Mouse (Mus musculus) lung, adult 2 months (tissue): ENCODE results near the gene Gm27021. TPM values are rescaled to one million over a fixed set of nuclear protein-coding genes. Genes with fewer than 3 reads are reported as not detected.

Experiments
- DNase-seq: peaks from one replicate; pipeline ENCODE4 v3.0.0; 2022
- H3K4me1 ChIP-seq: fragments of 200-500 bp; 2 replicates; pipeline ENCODE4 v1.6.1; 2011; ENCODE audit warnings: low read length; ENCODE audit not compliant: control insufficient read depth, insufficient read depth
- H3K4me3 ChIP-seq: fragments of 200-500 bp; replicated peaks from 2 replicates; pipeline ENCODE3; 2011; ENCODE audit warnings: low read depth, mild to moderate bottlenecking, control low read depth, low read length; ENCODE audit errors: extremely low read depth
- CTCF ChIP-seq: fragments of 200-500 bp; IDR thresholded peaks from 2 replicates; pipeline ENCODE4 v1.5.1; 2011; ENCODE audit warnings: mild to moderate bottlenecking, low read length, control low read depth; ENCODE audit not compliant: insufficient read depth
- POLR2A ChIP-seq: fragments of 200-500 bp; IDR thresholded peaks from 2 replicates; pipeline ENCODE4 v1.6.1; 2011; ENCODE audit warnings: low read depth, mild to moderate bottlenecking, control low read depth, low read length, borderline replicate concordance; ENCODE audit errors: extremely low read depth
- WGBS: fragments of 180-500 bp; shearing (Covaris S2); methylation state at CpG from one replicate; pipeline ENCODE4 v1.1.7; 2018; 5-methylcytosine and 5-hydroxymethylcytosine counted together
- polyA plus RNA-seq: library from polyadenylated mRNA; depleted of rRNA; stranded (reverse); fragments of >200 nt; gene quantifications from 2 replicates; pipeline ENCODE4 v1.2.3, GENCODE M21; 2012

Gene Gm27021
- polyA plus RNA-seq, 1 experiment, result 0.92 TPM

- Histone ChIP-seq H3K4me3 (no peak overlapping the region), H3K4me1 (no peaks in the 10 kb centered on the region)
- no peak for DNase-seq
- no peak for TF ChIP-seq POLR2A
- TF ChIP-seq CTCF, result peak; percentile 31; the same call in 1 of the 2 replicates
- WGBS, result 89% methylated on average over 5 of the region's 5 CpGs
Measured at GRCm38 (mm10) chr8:120594571-120594970, 73.3 kb downstream of the Gm27021 start.

GRCm38 (mm10) chr8:120591587-120592292, 76.1 kb downstream of the Gm27021 start:
- DNase-seq, result no peak
- Histone ChIP-seq H3K4me3 (no peak overlapping the region), H3K4me1 (no peaks in the 10 kb centered on the region)
- no peak for TF ChIP-seq POLR2A
- no peak for TF ChIP-seq CTCF
- 40% methylated on average over 10 of the region's 10 CpGs for WGBS

- 50% methylated on average over 2 of the region's 2 CpGs for WGBS
- no peaks in the 10 kb centered on the region for H3K4me1 ChIP-seq
- DNase-seq, result no peak
- TF ChIP-seq POLR2A (no peak), CTCF (no peak)
- H3K4me3 ChIP-seq, result no peak overlapping the region
Measured at GRCm38 (mm10) chr8:120589921-120590320, 78.0 kb downstream of the Gm27021 start.

GRCm38 (mm10) chr8:120588908-120589771, 78.7 kb downstream of the Gm27021 start, which contains the start of gene Gins2:
Gene Gins2 (minus strand): TSS chr8:120589304.
- TF ChIP-seq POLR2A (peak; percentile 54; the same call in 1 of the 2 replicates), CTCF (no peak)
- peak; percentile 99 for DNase-seq
- no peaks in the 10 kb centered on the region for H3K4me1 ChIP-seq
- WGBS, result under 1% methylated on average over 67 of the region's 67 CpGs
- H3K4me3 ChIP-seq, result peak within 1 kb of the TSS; percentile 67

- WGBS, result 88% methylated on average over 10 of the region's 10 CpGs
- no peak for DNase-seq
- TF ChIP-seq POLR2A (no peak), CTCF (no peak)
- Histone ChIP-seq H3K4me3 (no peak overlapping the region), H3K4me1 (no peaks in the 10 kb centered on the region)
Measured at GRCm38 (mm10) chr8:120585521-120585920, 82.4 kb downstream of the Gm27021 start.

- Histone ChIP-seq H3K4me1 (no peaks in the 10 kb centered on the region), H3K4me3 (no peak overlapping the region)
- TF ChIP-seq POLR2A (no peak), CTCF (no peak)
- DNase-seq, result no peak
- 88% methylated on average over 8 of the region's 8 CpGs for WGBS
Measured at GRCm38 (mm10) chr8:120581811-120582210, 86.1 kb downstream of the Gm27021 start.

GRCm38 (mm10) chr8:120581329-120581728, 86.5 kb downstream of the Gm27021 start:
- WGBS, result 88% methylated on average over 12 of the region's 12 CpGs
- TF ChIP-seq CTCF, result no peak
- TF ChIP-seq POLR2A, result no peak
- Histone ChIP-seq H3K4me1 (no peaks in the 10 kb centered on the region), H3K4me3 (no peak overlapping the region)
- DNase-seq, result no peak

GRCm38 (mm10) chr8:120580336-120581000, 87.4 kb downstream of the Gm27021 start:
- H3K4me3 ChIP-seq, result no peak overlapping the region
- H3K4me1 ChIP-seq, result no peaks in the 10 kb centered on the region
- DNase-seq, result no peak
- 90% methylated on average over 8 of the region's 8 CpGs for WGBS
- TF ChIP-seq POLR2A (no peak), CTCF (no peak)

- no peak for DNase-seq
- WGBS, result 93% methylated on average over 17 of the region's 17 CpGs
- TF ChIP-seq CTCF, result no peak
- no peak for TF ChIP-seq POLR2A
Measured at GRCm38 (mm10) chr8:120577821-120578220, 90.1 kb downstream of the Gm27021 start.

More at GRCm38 (mm10) chr8:120577821-120578220, 90.1 kb downstream of the Gm27021 start:
- H3K4me1 ChIP-seq, result no peaks in the 10 kb centered on the region
- H3K4me3 ChIP-seq, result no peak overlapping the region
